ENCODE assay signal across 28 mouse cellular contexts in genomic region chr17:80498600-80499268, GRCm38 (mm10). TPM values are rescaled to one million over a fixed set of nuclear protein-coding genes. Genes with fewer than 3 reads are reported as not detected.
DNase-seq lines count a peak whose midpoint lies in the region; TF ChIP-seq lines count a peak whose summit lies in the region.
"Had no signal": no experiment of that assay in that cellular context is flagged by ENCODE, and none has a peak within 500 bp of the region (broad histone marks: within the 10 kb centered on the region; RNA-seq: fewer than 3 reads in every experiment).

No protein-coding gene starts in this region.

- TF ChIP-seq CTCF in spleen, adult 2 months (IDR thresholded peaks at IDR 0.05; ENCODE audit: extremely low read depth, insufficient read depth, insufficient read length, insufficient replicate concordance): no peak
- no peak for TF ChIP-seq CTCF in E14TG2a.4 (conservative IDR thresholded peaks at IDR 0.05; ENCODE audit: low read length)

- H3K4me1 ChIP-seq in spleen, adult 2 months (ENCODE audit: control insufficient read depth, insufficient read depth, insufficient read length): peaks cover 14% of the 10 kb centered on the region; the same call in 1 of the 2 replicates
- H3K4me1 ChIP-seq in E14TG2a.4 (replicated peaks; ENCODE audit: low read depth, low read length): peaks cover 72% of the 10 kb centered on the region
- H3K4me1 ChIP-seq: embryonic facial prominence, embryonic 12.5 days; hindbrain, embryonic 15.5 days; kidney, embryonic 15.5 days; limb, embryonic 13.5 days; lung, embryonic 15.5 days; midbrain, embryonic 13.5 days had no signal

- no peaks in the 10 kb centered on the region for H3K27me3 ChIP-seq in spleen, adult 2 months (ENCODE audit: control insufficient read depth, insufficient read depth, low read length)
- H3K27me3 ChIP-seq in E14TG2a.4 (ENCODE audit: insufficient read depth, low read length): no peaks in the 10 kb centered on the region
- no peaks in the 10 kb centered on the region for H3K27me3 ChIP-seq in splenic B cell, adult 2 months (ENCODE audit: control insufficient read depth, insufficient read depth, low read length, poor library complexity, severe bottlenecking)
- H3K27me3 ChIP-seq: embryonic facial prominence, embryonic 12.5 days; hindbrain, embryonic 15.5 days; kidney, embryonic 15.5 days; limb, embryonic 13.5 days; lung, embryonic 15.5 days; midbrain, embryonic 13.5 days had no signal

- TF ChIP-seq POLR2A in spleen, adult 2 months (IDR thresholded peaks at IDR 0.05; ENCODE audit: low read depth, low read length): no peak

- H3K36me3 ChIP-seq in spleen, adult 2 months (ENCODE audit: control insufficient read depth, insufficient read depth, low read length): no peaks in the 10 kb centered on the region
- H3K36me3 ChIP-seq in E14TG2a.4 (ENCODE audit: insufficient read depth, low read length): 0 out of 2 replicates have a peak, but pooled peaks cover 2% of the 10 kb centered on the region
- H3K36me3 ChIP-seq in splenic B cell, adult 2 months (ENCODE audit: control insufficient read depth, insufficient read depth, low read length, poor library complexity, severe bottlenecking): no peaks in the 10 kb centered on the region
- H3K36me3 ChIP-seq: embryonic facial prominence, embryonic 12.5 days; heart, embryonic 10.5 days; hindbrain, embryonic 10.5 days; hindbrain, embryonic 15.5 days; kidney, embryonic 15.5 days; limb, embryonic 13.5 days; lung, embryonic 15.5 days; midbrain, embryonic 13.5 days had no signal

- H3K4me3 ChIP-seq in spleen, adult 2 months (ENCODE audit: extremely low read depth, insufficient read depth, insufficient read length): peak overlapping the region; percentile 13; the same call in 1 of the 2 replicates
- H3K4me3 ChIP-seq in E14TG2a.4 (replicated peaks; ENCODE audit: low read length): peak overlapping the region; percentile 69
- H3K4me3 ChIP-seq: embryonic facial prominence, embryonic 12.5 days; heart, embryonic 10.5 days; hindbrain, embryonic 10.5 days; hindbrain, embryonic 15.5 days; kidney, embryonic 15.5 days; layer of hippocampus, adult 2 months; left cerebral cortex, adult 2 months; limb, embryonic 13.5 days; lung, embryonic 15.5 days; midbrain, embryonic 13.5 days had no signal

- WGBS in spleen, adult 2 months: 59% methylated on average over 11 of the region's 11 CpGs

- no peaks in the 10 kb centered on the region for H3K9me3 ChIP-seq in E14TG2a.4 (ENCODE audit: low read length)
- H3K9me3 ChIP-seq: embryonic facial prominence, embryonic 12.5 days; heart, embryonic 10.5 days; hindbrain, embryonic 10.5 days; hindbrain, embryonic 15.5 days; kidney, embryonic 15.5 days; limb, embryonic 13.5 days; lung, embryonic 15.5 days; midbrain, embryonic 13.5 days had no signal

- intact Hi-C loops in heart, postnatal 36 days (cut with DNase I): no loop called here

- DNase-seq in spleen, adult 2 months (ENCODE audit: low read depth in 1 of 2, low spot score in 2 of 2): peak in 1 of 2 experiments; percentile 20
- DNase-seq in spleen, adult 18-20 months: no peak
- DNase-seq in R1 (ENCODE audit: low read depth, low spot score): peak; percentile 32
- peak; percentile 62 for DNase-seq in splenic B cell, adult 2 months (ENCODE audit: low read depth, low spot score)
- no peak for DNase-seq in cerebellum, postnatal 10 days
- DNase-seq in heart, postnatal 36 days: no peak
- DNase-seq: adrenal gland, adult 8-10 months; cerebellum, adult 2 months; cerebellum, postnatal 36 days; embryo, embryonic 11 days; gastrocnemius, postnatal 14 days; kidney, adult 11 months; kidney, postnatal 25 days; lung, postnatal 4 days; right cerebral cortex, postnatal 25 days; thymus, adult 2 months; thymus, postnatal 36 days had no signal

- H3K27ac ChIP-seq in spleen, adult 2 months (ENCODE audit: insufficient read depth, low read length): peak overlapping the region; percentile 46
- H3K27ac ChIP-seq: embryonic facial prominence, embryonic 12.5 days; heart, embryonic 10.5 days; hindbrain, embryonic 10.5 days; hindbrain, embryonic 15.5 days; kidney, embryonic 15.5 days; layer of hippocampus, adult 2 months; left cerebral cortex, adult 2 months; limb, embryonic 13.5 days; lung, embryonic 15.5 days; midbrain, embryonic 13.5 days had no signal

RNA-seq across cellular contexts. Expression of gene Sos1, which starts 18.5 kb away (rescaled TPM):
- 2.5 and 2.7 TPM in 2 replicates for polyA plus RNA-seq in spleen, adult 2 months (2012; rRNA removed)
- 10 to 100 TPM; 10.6 to 13.4 TPM for total RNA-seq in heart, postnatal 36 days (2021)

Comparison
In these comparisons a context has a peak if more than half of its experiments do, and no peak if none do; other contexts are left out.
1. DNase-seq: peak in R1 (single experiment) and splenic B cell, adult 2 months (single experiment); none in spleen, adult 18-20 months (0 of 2), cerebellum, postnatal 10 days (0 of 2) and heart, postnatal 36 days (0 of 2).